Comparison of ENCODE assay signal across 1 mouse cellular context in the genomic region with DNA sequence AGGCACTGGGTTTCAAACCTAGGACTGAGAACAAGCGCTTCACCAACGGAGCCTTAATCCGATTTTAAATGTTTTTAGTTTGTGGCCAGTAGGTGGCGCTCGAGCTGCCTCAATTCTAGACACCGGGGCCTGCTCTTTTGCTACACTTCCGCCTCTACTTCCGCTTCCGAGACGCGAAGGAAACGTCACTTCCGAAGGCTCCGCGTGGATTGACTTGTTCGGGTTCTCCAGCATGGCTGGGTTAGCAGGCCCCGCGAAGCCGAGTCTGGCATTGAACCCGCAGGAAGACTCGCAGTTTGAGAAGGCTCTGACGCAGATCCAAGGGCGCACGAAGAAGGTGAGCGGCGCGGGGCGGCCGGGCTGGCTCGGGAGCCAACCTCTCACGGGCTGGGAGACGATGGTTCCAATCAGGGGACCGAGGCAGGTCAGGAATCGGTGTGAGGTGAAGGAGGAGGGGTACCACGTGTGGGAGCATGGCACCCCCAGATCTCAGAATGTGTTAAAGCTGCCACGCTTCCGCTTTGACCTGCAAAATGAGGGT.
TF ChIP-seq lines count a peak whose summit lies in the region.

A gene (plus strand): TSS at position 179 of the 541 bp plus-strand sequence.

TF ChIP-seq in CH12.LX, 34 proteins besides CTCF, POLR2A, EP300 and RAD21:
- TF ChIP-seq UBTF (IDR thresholded peaks at IDR 0.05; ENCODE audit: low read depth, low read length) = 0 out of 2 replicates have a peak, but pooled peaks have one; percentile 37
- TF ChIP-seq USF2 (conservative IDR thresholded peaks at IDR 0.05; ENCODE audit: low read depth, low read length) = no peak
- TF ChIP-seq JUND (conservative IDR thresholded peaks at IDR 0.05; ENCODE audit: low read depth, low read length) = no peak
- no peak for TF ChIP-seq MAZ (IDR thresholded peaks at IDR 0.05; ENCODE audit: low read depth, low read length)
- peak; percentile 39 for TF ChIP-seq SMC3 (IDR thresholded peaks at IDR 0.05; ENCODE audit: low read depth, low read length)
- TF ChIP-seq ETS1 (conservative IDR thresholded peaks at IDR 0.05; ENCODE audit: low read depth, low read length) = no peak
- no peak for TF ChIP-seq ZNF384 (IDR thresholded peaks at IDR 0.05; ENCODE audit: low read depth, low read length)
- no peak; the same call in 1 of the 2 replicates for TF ChIP-seq GABPA (IDR thresholded peaks at IDR 0.05; ENCODE audit: insufficient replicate concordance, low read depth, low read length)
- no peak for TF ChIP-seq JUN (IDR thresholded peaks at IDR 0.05; ENCODE audit: insufficient read depth, low read depth, low read length)
- peak; percentile 91 for TF ChIP-seq HCFC1 (IDR thresholded peaks at IDR 0.05; ENCODE audit: low read depth, low read length)
- no peak for TF ChIP-seq E2F4 (IDR thresholded peaks at IDR 0.05; ENCODE audit: insufficient replicate concordance, low read depth, low read length)
- TF ChIP-seq TCF12 (IDR thresholded peaks at IDR 0.05; ENCODE audit: low read depth, low read length) = peak; percentile 79
- TF ChIP-seq IRF4 (IDR thresholded peaks at IDR 0.05; ENCODE audit: low read depth, low read length) = peak; percentile 58; the same call in 1 of the 2 replicates
- peak; percentile 64; the same call in 1 of the 2 replicates for TF ChIP-seq POLR2AphosphoS2 (IDR thresholded peaks at IDR 0.05; ENCODE audit: low read depth, low read length)
- TF ChIP-seq NRF1 (IDR thresholded peaks at IDR 0.05; ENCODE audit: low read depth, low read length) = 0 out of 2 replicates have a peak, but pooled peaks have one; percentile 30
- TF ChIP-seq MYC (IDR thresholded peaks at IDR 0.05; ENCODE audit: low read depth, low read length) = peak; percentile 99
- TF ChIP-seq ZC3H11A (IDR thresholded peaks at IDR 0.05; ENCODE audit: low read depth, low read length) = no peak
- TF ChIP-seq CHD1 (IDR thresholded peaks at IDR 0.05; ENCODE audit: low read depth, low read length) = no peak
- peak; percentile 92 for TF ChIP-seq MAX (IDR thresholded peaks at IDR 0.05; ENCODE audit: low read length)
- TF ChIP-seq ZMIZ1 (IDR thresholded peaks at IDR 0.05; ENCODE audit: low read depth, low read length) = peak; percentile 59
- TF ChIP-seq MEF2A (IDR thresholded peaks at IDR 0.05; ENCODE audit: borderline replicate concordance, low read depth, low read length) = peak; percentile 31; the same call in 1 of the 2 replicates
- peak; percentile 96 for TF ChIP-seq ELF1 (IDR thresholded peaks at IDR 0.05; ENCODE audit: low read depth, low read length)
- TF ChIP-seq BHLHE40 (IDR thresholded peaks at IDR 0.05; ENCODE audit: low read depth, low read length) = no peak
- TF ChIP-seq ZKSCAN1 (IDR thresholded peaks at IDR 0.05; ENCODE audit: borderline replicate concordance, low read depth, low read length) = no peak
- 0 out of 2 replicates have a peak, but pooled peaks have one; percentile 65 for TF ChIP-seq TBP (conservative IDR thresholded peaks at IDR 0.05; ENCODE audit: low read depth, low read length)
- peak; percentile 97 for TF ChIP-seq SIN3A (IDR thresholded peaks at IDR 0.05; ENCODE audit: low read length)
- peak; percentile 83; the same call in 1 of the 2 replicates for TF ChIP-seq KAT2A (IDR thresholded peaks at IDR 0.05; ENCODE audit: insufficient replicate concordance, low read length)
- TF ChIP-seq MXI1 (IDR thresholded peaks at IDR 0.05; ENCODE audit: low read depth, low read length) = peak; percentile 98
- TF ChIP-seq USF1 (IDR thresholded peaks at IDR 0.05; ENCODE audit: low read depth, low read length) = no peak
- peak; percentile 89 for TF ChIP-seq NELFE (IDR thresholded peaks at IDR 0.05; ENCODE audit: low read depth, low read length)
- TF ChIP-seq RCOR1 (conservative IDR thresholded peaks at IDR 0.05; ENCODE audit: low read depth, low read length) = no peak
- TF ChIP-seq PAX5 (IDR thresholded peaks at IDR 0.05; ENCODE audit: low read length) = no peak
- no peak for TF ChIP-seq MAFK (IDR thresholded peaks at IDR 0.05; ENCODE audit: insufficient replicate concordance, low read length)
- no peak; the same call in 1 of the 2 replicates for TF ChIP-seq CHD2 (IDR thresholded peaks at IDR 0.05; ENCODE audit: low read length)
